Mouse (Mus musculus) E14TG2a.4 (cell line): ENCODE data around the gene Gm20823.
"Not testable (repeated sequence)": the region's sequence is repeated elsewhere in the genome, so short reads cannot be mapped to it uniquely, and the experiment has no call there.

Experiments
- H3K27me3 ChIP-seq: 2 replicates; pipeline ENCODE4 v1.6.1; 2014; ENCODE audit warnings: low read length, control low read depth; ENCODE audit not compliant: insufficient read depth
- H3K36me3 ChIP-seq: 2 replicates; pipeline ENCODE4 v1.6.1; 2014; ENCODE audit warnings: low read length, control low read depth; ENCODE audit not compliant: insufficient read depth
- H3K4me1 ChIP-seq: replicated peaks from 2 replicates; pipeline ENCODE4 v1.6.1; 2014; ENCODE audit warnings: low read depth, low read length, control low read depth
- H3K4me3 ChIP-seq: replicated peaks from 2 replicates; pipeline ENCODE4 v1.5.1; 2014; ENCODE audit warnings: mild to moderate bottlenecking, low read length
- H3K9me3 ChIP-seq: 2 replicates; pipeline ENCODE4 v1.6.1; 2014; ENCODE audit warnings: low read length, control low read depth

Gm20823 gene

GRCm38 (mm10) chrY:62464745-62465144 is at the start of gene Gm20823:
TSS of gene Gm20823 (minus strand) at chrY:62464845.
- not testable (repeated sequence) for H3K27me3 ChIP-seq, H3K9me3 ChIP-seq, H3K36me3 ChIP-seq, H3K4me3 ChIP-seq, H3K4me1 ChIP-seq
